Comparison of ENCODE assay signal across 23 mouse cellular contexts in the genomic region with DNA sequence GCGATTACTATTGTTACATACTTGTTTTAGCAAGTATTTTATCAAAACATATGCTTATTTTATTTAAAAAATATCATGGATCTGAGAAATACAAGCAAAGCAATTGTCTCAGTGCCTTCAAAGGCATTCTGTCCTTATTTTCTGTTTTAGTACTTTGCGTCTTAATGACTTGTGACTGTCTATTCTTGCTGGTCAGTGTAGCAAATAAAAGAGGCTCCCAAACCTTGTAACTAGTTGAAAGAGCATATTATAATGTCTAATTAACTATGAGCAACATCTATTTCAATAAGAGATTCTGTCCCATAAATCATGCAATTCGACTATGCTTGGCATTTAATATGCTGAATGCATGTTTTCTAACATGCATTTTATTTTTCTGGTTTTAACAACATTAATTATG.
A peak's percentile ranks its signal among the peaks of the same experiment; 100 is the strongest.
DNase-seq lines count a peak whose midpoint lies in the region; ATAC-seq and TF ChIP-seq lines count a peak whose summit lies in the region.
"Had no signal": no experiment of that assay in that cellular context is flagged by ENCODE, and none has a peak within 500 bp of the region (broad histone marks: within the 10 kb centered on the region; RNA-seq: fewer than 3 reads in every experiment).

No protein-coding gene starts in this region.

- no peaks in the 10 kb centered on the region for H3K36me3 ChIP-seq in midbrain, embryonic 11.5 days (ENCODE audit: control insufficient read depth, insufficient read depth, low read length)
- no peaks in the 10 kb centered on the region for H3K36me3 ChIP-seq in midbrain, embryonic 14.5 days (ENCODE audit: control insufficient read depth, insufficient read depth, low read length)
- H3K36me3 ChIP-seq in forebrain, embryonic 12.5 days (replicated peaks), result no peaks in the 10 kb centered on the region
- no peaks in the 10 kb centered on the region for H3K36me3 ChIP-seq in liver, postnatal 0 days (replicated peaks; ENCODE audit: insufficient read depth, low read length)
- H3K36me3 ChIP-seq: G1E had no signal

- ATAC-seq in midbrain, embryonic 11.5 days (ENCODE audit: low FRiP score), result no peak
- no peak for ATAC-seq in midbrain, embryonic 14.5 days (ENCODE audit: low FRiP score, low TSS enrichment)
- no peak for ATAC-seq in forebrain, embryonic 12.5 days (ENCODE audit: low FRiP score)
- ATAC-seq in liver, postnatal 0 days, result no peak
- ATAC-seq: activated CD4-positive, CD25-positive, alpha-beta regulatory T cell, adult 4 months; CD4-positive, CD25-positive, alpha-beta regulatory T cell, adult 4 months; Patski had no signal

- H3K4me2 ChIP-seq in midbrain, embryonic 11.5 days, result no peak overlapping the region
- H3K4me2 ChIP-seq in midbrain, embryonic 14.5 days (ENCODE audit: low read length), result no peak overlapping the region
- H3K4me2 ChIP-seq in forebrain, embryonic 12.5 days, result no peak overlapping the region
- H3K4me2 ChIP-seq in liver, postnatal 0 days (ENCODE audit: low read depth, low read length), result no peak overlapping the region

- H3K27ac ChIP-seq in midbrain, embryonic 11.5 days (ENCODE audit: low read depth, low read length), result no peak overlapping the region
- H3K27ac ChIP-seq in midbrain, embryonic 14.5 days (replicated peaks; ENCODE audit: low read depth, low read length), result no peak overlapping the region
- no peak overlapping the region for H3K27ac ChIP-seq in forebrain, embryonic 12.5 days
- no peak overlapping the region for H3K27ac ChIP-seq in liver, postnatal 0 days (ENCODE audit: low read depth)

- TF ChIP-seq CTCF in liver, postnatal 0 days (IDR thresholded peaks at IDR 0.05; ENCODE audit: low read depth), result no peak

- H3K9me3 ChIP-seq in midbrain, embryonic 11.5 days (ENCODE audit: control insufficient read depth, low read length), result no peaks in the 10 kb centered on the region
- no peaks in the 10 kb centered on the region for H3K9me3 ChIP-seq in midbrain, embryonic 14.5 days (ENCODE audit: control insufficient read depth, low read length)
- no peaks in the 10 kb centered on the region for H3K9me3 ChIP-seq in forebrain, embryonic 12.5 days
- no peaks in the 10 kb centered on the region for H3K9me3 ChIP-seq in liver, postnatal 0 days (ENCODE audit: low read length)
- H3K9me3 ChIP-seq: G1E had no signal

- H3K27me3 ChIP-seq in midbrain, embryonic 11.5 days (ENCODE audit: control insufficient read depth, insufficient read depth, low read length), result no peaks in the 10 kb centered on the region
- H3K27me3 ChIP-seq in midbrain, embryonic 14.5 days (ENCODE audit: control insufficient read depth, insufficient read depth, low read length), result no peaks in the 10 kb centered on the region
- H3K27me3 ChIP-seq in forebrain, embryonic 12.5 days, result no peaks in the 10 kb centered on the region
- H3K27me3 ChIP-seq in liver, postnatal 0 days (ENCODE audit: insufficient read depth, low read length), result no peaks in the 10 kb centered on the region
- H3K27me3 ChIP-seq: CH12.LX, Patski had no signal

- DNase-seq in midbrain, embryonic 11.5 days (ENCODE audit: low spot score, missing footprints), result peak; percentile 41
- DNase-seq in midbrain, embryonic 14.5 days, result no peak
- DNase-seq in Muller cell, postnatal 12 days (ENCODE audit: inconsistent ontology term), result peak; percentile 62
- peak; percentile 69 for DNase-seq in retina, embryonic 14.5 days (ENCODE audit: low spot score)
- DNase-seq in retina, postnatal 1 day, result peak; percentile 76
- DNase-seq in liver, postnatal 0 days, result no peak
- no peak for DNase-seq in embryo, embryonic 10.5 days (ENCODE audit: low spot score)
- DNase-seq: adrenal gland, adult 2 months; adrenal gland, adult 8-10 months; adrenal gland, postnatal 10 days; adrenal gland, postnatal 14 days; adrenal gland, postnatal 25 days; adrenal gland, postnatal 36 days; B cell, adult 2 months; cerebellum, adult 11 months; cerebellum, adult 11-12 months; cerebellum, adult 18-20 months had no signal

- H3K4me1 ChIP-seq in midbrain, embryonic 11.5 days (ENCODE audit: control insufficient read depth, insufficient read depth, low read length), result no peaks in the 10 kb centered on the region
- peaks cover 7% of the 10 kb centered on the region; the same call in 1 of the 2 replicates for H3K4me1 ChIP-seq in midbrain, embryonic 14.5 days (ENCODE audit: control insufficient read depth, insufficient read depth, low read length)
- H3K4me1 ChIP-seq in forebrain, embryonic 12.5 days, result 0 out of 2 replicates have a peak, but pooled peaks cover 7% of the 10 kb centered on the region
- H3K4me1 ChIP-seq in liver, postnatal 0 days (ENCODE audit: insufficient read depth), result no peaks in the 10 kb centered on the region

- TF ChIP-seq EP300 in liver, postnatal 0 days (IDR thresholded peaks at IDR 0.05; ENCODE audit: low read depth), result no peak

- 59% methylated on average over 3 of the region's 3 CpGs for WGBS in midbrain, embryonic 11.5 days
- 69% methylated on average over 3 of the region's 3 CpGs for WGBS in midbrain, embryonic 14.5 days
- WGBS in forebrain, embryonic 12.5 days, result 63% methylated on average over 3 of the region's 3 CpGs
- 75% methylated on average over 3 of the region's 3 CpGs for WGBS in liver, postnatal 0 days (ENCODE audit: insufficient replicate concordance)

- no peak overlapping the region for H3K9ac ChIP-seq in midbrain, embryonic 11.5 days (ENCODE audit: low read length)
- H3K9ac ChIP-seq in midbrain, embryonic 14.5 days (replicated peaks; ENCODE audit: low read length), result no peak overlapping the region
- no peak overlapping the region for H3K9ac ChIP-seq in forebrain, embryonic 12.5 days
- H3K9ac ChIP-seq in liver, postnatal 0 days (replicated peaks), result no peak overlapping the region

- H3K4me3 ChIP-seq in midbrain, embryonic 11.5 days (ENCODE audit: low read depth, low read length), result no peak overlapping the region
- no peak overlapping the region for H3K4me3 ChIP-seq in midbrain, embryonic 14.5 days (replicated peaks; ENCODE audit: low read depth, low read length)
- no peak overlapping the region for H3K4me3 ChIP-seq in forebrain, embryonic 12.5 days (replicated peaks)
- no peak overlapping the region for H3K4me3 ChIP-seq in liver, postnatal 0 days (ENCODE audit: low read depth, low read length)

Comparison
In these comparisons a context has a peak if more than half of its experiments do, and no peak if none do; other contexts are left out.
1. DNase-seq: peak in midbrain, embryonic 11.5 days (single experiment), Muller cell, postnatal 12 days (single experiment), retina, embryonic 14.5 days (single experiment) and retina, postnatal 1 day (single experiment); none in midbrain, embryonic 14.5 days (single experiment), liver, postnatal 0 days (single experiment) and embryo, embryonic 10.5 days (single experiment).